Mouse (Mus musculus) layer of hippocampus, adult 9-11 months (tissue): Measurements from ENCODE around the gene Zmym5.
"Not testable (repeated sequence)": the region's sequence is repeated elsewhere in the genome, so short reads cannot be mapped to it uniquely, and the experiment has no call there.

Experiments
- DNase-seq: peaks from one replicate; pipeline ENCODE4 v3.0.0; 2022

The Zmym5 gene

DNA sequence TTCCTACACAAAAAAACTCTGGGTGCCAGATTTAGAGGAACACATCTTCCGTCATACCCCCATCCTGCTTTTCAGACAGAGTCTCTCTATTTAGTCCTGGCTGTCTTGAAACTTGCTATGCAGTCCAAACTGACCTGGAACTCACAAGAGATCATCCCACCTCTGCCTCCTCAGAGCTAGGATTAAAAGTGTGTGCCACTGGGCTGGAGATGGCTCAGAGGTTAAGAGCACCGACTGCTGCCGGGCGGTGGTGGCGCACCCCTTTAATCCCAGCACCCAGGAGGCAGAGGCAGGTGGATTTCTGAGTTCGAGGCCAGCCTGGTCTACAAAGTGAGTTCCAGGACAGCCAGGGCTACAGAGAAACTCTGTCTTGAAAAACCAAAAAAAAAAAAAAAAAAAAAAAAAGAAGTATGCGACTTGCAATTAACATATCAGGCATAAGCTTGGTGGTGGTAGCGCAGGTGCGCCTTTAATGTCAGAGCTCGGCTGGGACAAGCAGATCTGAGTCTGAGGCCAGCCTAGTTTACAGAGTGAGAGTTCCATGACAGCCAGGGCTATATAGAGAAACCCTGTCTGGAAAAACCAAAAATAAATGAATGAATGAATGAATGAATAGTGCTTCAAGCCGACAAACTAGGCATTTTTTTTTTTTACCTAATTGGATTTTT, 34.8 kb downstream of the Zmym5 start:
- no peak for DNase-seq

DNA sequence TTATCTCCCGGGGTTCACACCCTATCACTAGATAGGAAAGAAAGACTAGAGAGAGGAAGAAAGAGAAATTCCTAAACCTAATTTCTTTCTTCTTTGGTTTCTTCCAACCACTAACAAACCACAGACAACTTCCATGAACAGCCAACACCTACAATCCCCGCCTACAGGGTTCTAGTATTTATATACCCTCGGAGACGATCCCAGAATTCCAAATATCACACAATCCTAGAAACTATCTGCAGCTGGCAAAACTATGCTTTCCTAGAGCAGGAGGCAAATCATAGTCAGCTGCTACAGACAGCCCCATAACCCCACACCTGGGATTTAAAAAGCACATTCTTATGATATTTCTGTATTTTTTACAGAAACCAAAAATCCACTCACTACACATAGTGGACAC, 36.1 kb downstream of the Zmym5 start:
- no peak for DNase-seq

- not testable (repeated sequence) for DNase-seq
These were observed 45.1 kb downstream of the Zmym5 start for GRCm38 (mm10) chr14:56766438-56766837.

- DNase-seq = not testable (repeated sequence)
These were observed 46.4 kb downstream of the Zmym5 start for GRCm38 (mm10) chr14:56765117-56765516.

DNA sequence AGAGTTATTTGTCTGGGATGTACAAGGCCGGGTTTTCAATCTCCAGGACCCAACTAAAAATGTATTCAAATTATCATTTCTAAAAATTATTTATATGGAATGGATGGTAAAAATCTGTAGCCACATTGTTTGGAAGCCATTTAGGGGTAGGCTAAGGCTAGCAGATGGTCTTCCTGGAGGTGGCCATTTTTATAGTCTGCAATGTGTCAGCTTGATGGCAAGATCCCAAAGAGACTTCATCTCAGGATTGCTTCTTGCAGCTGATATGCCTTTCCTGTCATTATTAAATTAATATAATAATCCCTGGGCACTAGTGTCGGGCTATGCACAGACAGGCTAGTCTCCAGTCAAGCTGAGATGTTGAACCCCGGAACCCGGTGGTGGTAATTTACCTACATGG, 60.2 kb downstream of the Zmym5 start:
- no peak for DNase-seq
